Mouse (Mus musculus): ENCODE data around the gene Sde2. TPM values are rescaled to one million over a fixed set of nuclear protein-coding genes. Genes with fewer than 3 reads are reported as not detected.
"Not testable (repeated sequence)": the region's sequence is repeated elsewhere in the genome, so short reads cannot be mapped to it uniquely, and the experiment has no call there.

Sde2 gene
- total RNA-seq, 1 experiment from 2014 or later, result 26.0 TPM

DNA sequence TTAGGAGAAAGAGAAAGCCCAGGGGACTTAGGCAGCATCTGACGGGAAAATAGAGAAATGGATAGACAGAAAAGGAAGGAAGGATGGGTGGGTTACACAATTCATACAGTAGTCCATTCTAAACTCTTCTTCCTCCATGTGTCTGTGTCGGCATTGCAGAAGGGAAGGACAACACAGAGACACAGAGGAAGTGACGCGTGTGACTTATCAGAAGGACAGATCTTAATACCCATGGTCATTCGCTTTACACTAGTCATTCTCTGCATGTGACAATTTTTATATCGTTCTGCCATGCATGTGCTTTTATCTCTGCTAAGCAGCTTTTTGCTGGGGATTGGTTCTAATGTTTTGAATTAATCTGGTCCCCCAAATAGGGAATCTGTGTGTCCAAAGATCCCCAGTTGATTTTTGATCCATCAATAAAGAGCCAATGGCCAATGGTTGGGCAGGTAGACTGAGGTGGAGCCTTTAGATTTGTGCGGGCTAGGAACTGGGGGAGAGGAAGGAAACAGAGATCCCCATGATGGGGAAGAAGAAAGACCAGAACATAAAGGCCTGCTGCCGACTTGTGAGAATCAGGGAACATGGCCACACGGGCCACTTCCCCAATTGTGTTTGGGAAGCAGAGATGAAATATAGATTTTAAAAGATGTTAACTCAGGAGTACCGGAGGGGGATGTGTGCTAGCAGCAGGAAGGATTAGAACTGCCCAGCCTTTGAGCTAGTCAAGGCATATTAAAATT is 15.5 kb upstream of the Sde2 start:
- no peak for DNase-seq

DNA sequence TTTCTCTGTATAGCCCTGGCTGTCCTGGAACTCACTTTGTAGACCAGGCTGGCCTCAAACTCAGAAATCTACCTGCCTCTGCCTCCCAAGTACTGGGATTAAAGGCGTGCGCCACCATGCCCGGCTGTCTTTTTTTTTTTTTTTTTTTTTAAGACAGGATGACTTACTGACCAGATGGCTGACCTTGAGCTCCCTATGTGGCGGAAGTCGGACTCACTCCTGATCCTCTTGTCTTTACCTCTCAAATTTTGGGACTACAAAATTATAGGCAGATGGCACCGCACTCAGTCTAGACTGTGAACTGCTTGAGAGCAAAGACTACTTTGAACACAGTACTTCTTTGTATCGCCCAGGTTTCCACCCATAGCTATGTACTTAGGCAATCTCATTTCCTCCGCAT is 14.5 kb upstream of the Sde2 start:
- DNase-seq, result not testable (repeated sequence)

DNA sequence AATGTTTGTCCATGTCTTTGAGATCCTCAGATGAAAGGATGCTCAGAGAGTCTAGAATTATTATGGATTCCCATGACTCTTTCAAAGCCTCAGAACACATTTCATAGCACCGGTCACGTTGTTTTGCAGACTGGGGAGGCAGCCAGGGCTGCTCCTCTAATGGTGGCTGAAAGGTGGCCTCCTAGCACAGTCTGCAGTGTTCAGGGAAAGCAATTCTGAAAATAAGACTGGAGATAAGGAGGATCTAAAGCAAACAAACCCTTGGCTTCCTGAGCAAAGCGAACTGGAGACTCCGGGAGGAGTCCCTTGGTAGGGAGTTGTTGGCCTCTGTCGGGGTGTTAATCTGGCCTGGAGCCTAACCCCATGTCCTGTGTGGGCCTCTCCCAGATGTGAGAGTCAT is 13.7 kb upstream of the Sde2 start:
- DNase-seq, result no peak

- no peak for DNase-seq
Measured at GRCm38 (mm10) chr1:180838014-180838413, 12.9 kb upstream of the Sde2 start.

DNA sequence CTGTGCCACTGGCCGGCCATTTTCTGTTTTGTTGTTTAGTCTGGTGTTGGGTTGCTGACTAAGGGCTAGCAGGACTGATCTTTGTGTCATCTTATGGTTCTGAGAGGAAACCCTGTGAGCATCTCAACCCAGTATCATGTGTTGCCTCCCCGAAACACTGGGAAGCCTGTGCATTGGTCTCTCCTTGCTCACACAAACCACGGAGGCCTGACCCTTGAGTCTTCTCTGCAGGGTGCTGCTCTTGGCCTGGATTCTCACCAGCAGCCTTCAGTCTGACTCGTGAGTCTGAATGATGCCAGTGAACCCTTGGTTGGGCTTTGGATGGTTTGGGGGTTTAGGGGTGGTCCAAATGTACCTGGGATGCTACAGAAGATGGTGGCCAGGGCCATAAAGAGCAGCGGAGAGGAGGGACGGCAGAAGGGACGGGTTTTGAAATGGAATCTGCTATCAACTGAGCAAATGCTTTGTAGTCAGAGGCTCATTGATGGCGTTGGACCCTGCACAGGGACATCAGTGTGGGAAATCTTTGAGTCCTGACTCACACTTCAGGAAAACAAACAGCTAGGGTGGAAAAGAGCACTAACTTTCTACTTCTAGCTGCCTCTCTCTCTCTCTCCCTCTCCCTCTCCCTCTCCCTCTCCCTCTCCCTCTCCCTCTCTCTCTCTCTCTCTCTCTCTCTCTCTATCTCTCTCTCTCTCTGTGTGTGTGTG is 11.6 kb upstream of the Sde2 start:
- DNase-seq, result no peak

DNA sequence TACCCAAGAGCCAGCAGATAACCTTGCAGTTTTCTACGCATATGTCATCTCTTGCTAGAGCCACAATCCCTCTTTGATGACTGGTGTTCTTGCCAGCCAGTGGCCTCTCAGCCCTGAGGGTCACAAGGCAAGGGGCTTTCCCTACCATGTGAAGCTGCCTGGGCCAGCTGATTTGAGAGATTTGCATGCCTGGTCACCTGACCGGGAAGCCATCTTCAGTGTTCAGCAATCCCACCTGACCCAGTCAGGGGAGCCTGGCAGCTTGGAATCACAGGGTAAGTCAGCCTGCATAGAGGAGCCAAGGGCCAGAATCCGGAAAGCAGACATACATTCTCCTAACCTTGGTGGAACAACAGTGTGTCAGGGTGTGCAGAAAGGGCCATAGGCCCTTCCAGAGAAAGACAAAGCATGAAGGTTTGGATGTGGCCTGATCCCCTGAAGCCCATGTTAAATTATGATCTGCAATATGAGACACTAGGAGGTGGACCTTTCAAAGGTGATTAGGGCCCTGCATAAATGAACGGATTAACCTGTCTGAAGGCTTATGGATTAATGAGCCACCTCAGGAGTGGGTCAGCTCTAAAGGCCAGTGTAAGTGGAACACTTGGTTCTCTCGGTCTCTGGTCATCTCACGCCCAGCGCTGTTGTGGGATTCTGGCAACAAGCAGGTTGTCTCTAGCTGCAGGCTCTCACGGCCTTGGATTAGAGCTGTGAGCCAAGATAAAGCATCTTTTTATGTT is 9.2 kb upstream of the Sde2 start:
- peak; percentile 50 for DNase-seq

DNA sequence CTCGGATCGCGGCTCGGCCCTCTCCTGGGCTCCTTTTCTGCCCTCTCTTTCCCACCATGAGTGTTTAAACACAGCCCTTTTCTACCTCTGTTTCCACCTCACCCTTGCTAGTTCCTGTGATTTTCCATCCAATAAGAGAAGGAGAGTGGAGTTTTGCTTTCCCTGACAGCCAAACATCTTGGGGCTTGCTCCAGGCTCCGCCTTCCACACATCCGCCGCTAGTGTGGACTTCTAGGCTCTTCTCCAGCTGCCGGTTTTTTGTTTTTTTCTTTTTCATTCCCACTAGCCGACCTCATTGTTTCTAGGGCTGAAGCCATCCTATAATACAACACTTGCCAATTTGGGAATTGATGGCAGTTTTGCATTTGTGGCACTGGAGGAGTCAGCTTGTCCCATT is 2.8 kb upstream of the Sde2 start:
- DNase-seq, result peak; percentile 65

GRCm38 (mm10) chr1:180848511-180849241 is 2.3 kb upstream of the Sde2 start:
- DNase-seq, result peak; percentile 49

DNA sequence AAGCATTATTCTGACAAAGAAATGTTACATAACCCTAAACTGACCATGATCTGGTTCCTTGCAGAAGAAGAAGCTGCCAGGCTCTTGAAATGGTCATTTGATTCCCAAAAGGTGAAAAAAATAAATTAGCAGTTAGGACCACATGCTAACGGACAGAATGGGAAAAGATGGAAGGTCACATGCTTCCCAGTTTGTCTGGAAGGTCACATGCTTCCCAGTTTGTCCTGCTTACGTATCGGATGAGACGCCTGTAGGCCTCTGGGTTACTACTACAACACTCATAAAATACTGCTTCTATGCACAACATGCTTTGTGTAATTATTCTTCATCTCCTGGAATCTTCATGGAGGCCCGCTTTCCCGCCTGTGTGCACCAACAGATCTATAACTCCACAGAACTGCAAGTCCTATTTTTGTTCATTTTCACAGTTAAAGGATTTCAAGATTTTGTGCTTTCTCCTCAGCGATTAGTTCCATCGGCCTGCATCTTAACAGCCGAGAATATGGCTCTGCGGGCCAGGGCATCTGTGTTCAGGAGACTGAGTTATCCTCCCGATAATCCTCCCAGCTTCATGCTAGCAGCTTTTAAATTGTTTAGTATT is 1.1 kb upstream of the Sde2 start:
- no peak for DNase-seq

DNA sequence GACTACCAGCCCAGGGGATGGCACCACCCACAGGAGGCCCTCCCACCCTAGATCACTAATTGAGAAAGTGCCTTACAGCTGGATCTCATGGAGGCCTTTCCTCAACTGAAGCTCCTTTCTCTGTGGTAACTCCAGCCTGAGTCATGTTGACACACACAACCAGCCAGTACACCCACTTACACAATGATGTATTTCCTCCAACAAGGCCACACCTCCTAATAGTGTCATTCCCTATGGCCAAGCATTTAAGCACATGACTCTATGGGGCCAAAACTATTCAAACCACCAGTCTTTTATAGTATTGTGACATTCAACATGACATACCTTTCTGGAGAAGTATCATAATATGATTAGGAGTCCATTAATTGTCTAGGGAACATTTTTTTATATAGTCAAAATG is 7.8 kb downstream of the Sde2 start:
- no peak for DNase-seq

GRCm38 (mm10) chr1:180860030-180860429 is 9.1 kb downstream of the Sde2 start:
- no peak for DNase-seq

- no peak for DNase-seq
Measured at GRCm38 (mm10) chr1:180863606-180864005, 12.7 kb downstream of the Sde2 start.

DNA sequence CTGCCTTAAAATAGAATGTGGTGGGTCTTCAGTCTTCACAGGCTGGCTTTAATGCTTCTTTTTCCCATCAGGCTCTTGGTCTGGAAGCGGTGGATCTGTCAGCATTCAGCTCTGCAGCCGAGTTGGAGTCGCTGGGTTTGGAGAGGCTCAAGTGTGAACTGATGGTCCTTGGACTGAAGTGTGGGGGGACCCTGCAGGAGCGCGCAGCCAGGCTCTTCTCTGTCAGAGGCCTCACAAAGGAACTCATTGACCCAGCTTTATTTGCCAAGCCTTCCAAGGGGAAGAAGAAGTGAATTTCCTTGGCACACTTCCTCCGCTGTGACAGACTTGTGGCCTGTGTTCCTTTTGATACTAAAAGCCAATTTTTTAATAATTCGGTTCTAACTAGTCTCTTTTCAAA is 15.1 kb downstream of the Sde2 start:
- DNase-seq, result no peak

GRCm38 (mm10) chr1:180870122-180870650 is 19.3 kb downstream of the Sde2 start:
- DNase-seq, result no peak

DNA sequence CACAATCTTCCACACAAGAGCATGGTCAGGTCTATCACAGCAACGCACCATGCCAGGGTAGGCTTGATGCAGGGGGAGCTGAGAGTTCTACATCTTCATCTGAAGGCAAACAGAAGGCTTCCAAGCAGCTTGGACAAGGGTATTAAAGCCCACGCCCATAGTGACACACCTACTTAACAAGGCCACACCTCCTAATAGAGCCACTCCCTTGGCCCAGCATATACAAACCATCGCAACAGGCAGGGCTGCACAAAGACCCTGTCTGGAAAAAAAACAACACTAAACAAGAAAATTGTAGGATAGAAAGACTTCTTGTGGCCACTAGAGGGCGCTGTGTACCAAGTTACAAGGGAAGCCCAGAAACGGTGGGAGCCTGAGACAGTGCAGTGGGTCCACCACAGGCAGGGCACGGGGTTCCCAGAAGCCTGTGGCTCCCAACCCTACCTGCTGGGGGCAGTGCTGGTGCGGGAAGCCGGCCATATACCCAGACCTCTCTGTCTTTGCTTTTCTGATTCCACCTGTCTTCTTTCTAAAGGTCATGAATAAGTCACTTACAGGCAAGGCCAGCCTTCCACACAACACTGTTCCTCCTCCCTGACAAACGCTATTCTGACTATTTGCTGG is 23.0 kb downstream of the Sde2 start:
- peak; percentile 58 for DNase-seq

- peak; percentile 51 for DNase-seq
Measured at GRCm38 (mm10) chr1:180874615-180875014, 23.7 kb downstream of the Sde2 start.

DNA sequence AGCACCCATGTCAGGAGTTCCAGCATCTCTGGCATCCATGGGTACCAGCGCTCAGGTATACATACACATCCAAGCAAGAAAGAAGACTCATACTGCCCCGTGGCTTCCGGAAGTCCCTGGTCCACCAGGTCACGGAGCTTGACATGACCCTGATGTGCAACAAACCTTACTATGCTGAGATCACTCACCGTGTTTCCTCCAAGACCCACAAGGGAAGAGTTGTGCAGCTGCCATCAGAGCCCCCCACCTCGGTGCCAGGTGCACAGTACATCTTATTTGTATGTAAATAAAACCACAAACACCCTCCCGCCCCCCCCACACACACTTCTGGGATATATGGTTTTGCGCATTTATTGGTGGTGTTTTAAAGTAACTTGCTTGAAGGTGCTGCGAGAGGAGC is 24.2 kb downstream of the Sde2 start:
- DNase-seq, result no peak

- DNase-seq, result no peak
Measured at GRCm38 (mm10) chr1:180877466-180877865, 26.5 kb downstream of the Sde2 start.

DNA sequence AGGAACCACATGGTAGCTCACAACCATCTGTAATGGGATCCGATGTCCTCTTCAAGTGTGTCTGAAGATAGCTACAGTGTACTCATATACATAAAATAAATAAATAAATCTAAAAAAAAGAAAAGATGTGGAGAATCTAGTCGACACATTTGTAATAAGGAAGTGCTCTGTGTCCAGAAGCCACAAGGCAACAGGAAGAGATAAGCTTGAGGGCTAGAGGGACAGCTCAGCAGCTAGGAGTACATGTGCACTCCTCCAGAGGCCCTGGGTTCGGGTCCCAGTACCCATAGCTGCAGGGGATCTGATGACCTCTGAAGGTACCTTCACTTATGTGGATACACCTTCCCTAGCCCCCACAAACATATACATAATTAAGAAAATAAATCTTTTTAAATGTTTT is 30.8 kb downstream of the Sde2 start:
- DNase-seq, result no peak

DNA sequence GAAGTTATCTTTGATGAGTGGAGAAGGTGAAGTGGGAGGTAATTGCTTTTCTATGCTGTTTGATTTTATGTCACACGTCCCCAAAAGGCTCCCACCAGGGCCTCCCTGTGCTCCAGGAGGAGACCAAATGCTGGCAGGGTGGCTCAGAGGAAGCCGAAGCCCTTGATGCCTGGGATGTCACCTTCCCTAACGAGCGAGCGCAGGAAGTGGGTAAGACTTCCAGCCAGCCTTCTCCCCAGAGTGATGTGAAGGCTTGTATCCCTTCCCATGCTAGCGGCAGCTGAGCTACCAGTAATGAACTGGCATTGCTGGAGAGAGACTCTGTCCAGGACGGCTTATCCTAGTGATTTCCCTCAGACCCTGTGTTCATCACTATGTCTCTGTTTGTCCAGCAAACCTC is 32.8 kb downstream of the Sde2 start:
- no peak for DNase-seq

DNA sequence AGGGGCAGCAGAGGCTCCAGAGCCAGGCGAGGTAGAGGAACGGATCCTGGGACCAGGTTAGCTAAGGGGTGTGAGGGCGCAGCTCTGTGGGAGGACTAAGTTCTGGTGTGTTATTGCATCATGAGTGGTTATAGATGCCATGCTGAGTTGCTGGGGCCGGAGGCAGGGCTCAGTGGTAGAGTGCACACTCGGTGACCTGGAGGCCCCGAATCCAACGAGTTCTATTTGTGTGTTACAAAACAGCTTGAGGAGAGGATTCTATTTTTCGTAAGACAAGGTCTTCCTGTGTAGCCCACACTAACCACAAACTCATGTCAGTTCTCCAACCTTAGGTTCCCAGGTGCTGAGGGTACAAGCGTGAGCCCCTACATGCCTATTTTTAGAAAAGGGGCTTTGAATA is 33.6 kb downstream of the Sde2 start:
- DNase-seq, result no peak

Data from adrenal gland, postnatal 25 days (tissue).